Mouse (Mus musculus): ENCODE measurements around the gene Fermt1.

- TF ChIP-seq POLR2A (IDR thresholded peaks at IDR 0.05; ENCODE audit: control insufficient read depth, extremely low read depth, insufficient read depth, low read length, poor library complexity), result no peak
- 0 out of 2 replicates have a peak, but pooled peaks have one; percentile 12 for TF ChIP-seq CTCF (IDR thresholded peaks at IDR 0.05; ENCODE audit: borderline replicate concordance, control insufficient read depth, extremely low read depth, insufficient read depth, low read length, poor library complexity)
These were observed 66.3 kb downstream of the Fermt1 start for GRCm38 (mm10) chr2:132879261-132880044.

Data from thymus, adult 2 months (tissue).